In genomic region chr17:74264333-74265155, GRCm38 (mm10) we compare ENCODE assay signal across 8 mouse cellular contexts. TPM values are rescaled to one million over a fixed set of nuclear protein-coding genes. Genes with fewer than 3 reads are reported as not detected.
DNase-seq lines count a peak whose midpoint lies in the region; ATAC-seq and TF ChIP-seq lines count a peak whose summit lies in the region.

No protein-coding gene starts in this region.

- ATAC-seq in kidney, postnatal 0 days (replicated peaks; ENCODE audit: low FRiP score, low read depth): 0 out of 2 replicates have a peak, but pooled peaks have one; percentile 57
- ATAC-seq in midbrain, postnatal 0 days (ENCODE audit: low FRiP score): no peak

- H3K27ac ChIP-seq in heart, embryonic 10.5 days: peak overlapping the region; percentile 67
- peak overlapping the region; percentile 57 for H3K27ac ChIP-seq in kidney, postnatal 0 days
- H3K27ac ChIP-seq in midbrain, postnatal 0 days (ENCODE audit: low read depth, low read length): peak overlapping the region; percentile 47; the same call in 1 of the 2 replicates

- DNase-seq in 416B (ENCODE audit: low read depth): peak; percentile 8
- peak; percentile 29 for DNase-seq in brain, adult 2 months (ENCODE audit: low read depth, low spot score)
- no peak for DNase-seq in heart, embryonic 10.5 days (ENCODE audit: low spot score)
- DNase-seq in kidney, postnatal 0 days (ENCODE audit: low spot score): no peak
- peak; percentile 6 for DNase-seq in midbrain, postnatal 0 days (ENCODE audit: low spot score)
- DNase-seq in layer of hippocampus, postnatal 25 days (ENCODE audit: extremely low spot score in 1 of 2, low spot score in 1 of 2): no peak
- DNase-seq in spleen, adult 18-20 months: no peak
- DNase-seq in thymus, postnatal 36 days: no peak

- no peak overlapping the region for H3K4me3 ChIP-seq in heart, embryonic 10.5 days
- H3K4me3 ChIP-seq in kidney, postnatal 0 days (replicated peaks; ENCODE audit: low read depth, low read length): no peak overlapping the region
- H3K4me3 ChIP-seq in midbrain, postnatal 0 days (ENCODE audit: low read depth, low read length): no peak overlapping the region

- H3K9me3 ChIP-seq in heart, embryonic 10.5 days: no peaks in the 10 kb centered on the region
- no peaks in the 10 kb centered on the region for H3K9me3 ChIP-seq in kidney, postnatal 0 days (replicated peaks; ENCODE audit: low read length)
- no peaks in the 10 kb centered on the region for H3K9me3 ChIP-seq in midbrain, postnatal 0 days (ENCODE audit: low read length)

- TF ChIP-seq CTCF in kidney, postnatal 0 days (IDR thresholded peaks at IDR 0.05; ENCODE audit: low read depth): no peak
- TF ChIP-seq CTCF in midbrain, postnatal 0 days (IDR thresholded peaks at IDR 0.05): no peak

- peaks cover 38% of the 10 kb centered on the region for H3K4me1 ChIP-seq in heart, embryonic 10.5 days
- peaks cover 11% of the 10 kb centered on the region for H3K4me1 ChIP-seq in kidney, postnatal 0 days (replicated peaks; ENCODE audit: insufficient read depth, low read length)
- peaks cover 9% of the 10 kb centered on the region; the same call in 1 of the 2 replicates for H3K4me1 ChIP-seq in midbrain, postnatal 0 days (ENCODE audit: insufficient read depth, low read length)

- H3K27me3 ChIP-seq in heart, embryonic 10.5 days (ENCODE audit: insufficient read depth, poor library complexity, severe bottlenecking): no peaks in the 10 kb centered on the region
- no peaks in the 10 kb centered on the region for H3K27me3 ChIP-seq in kidney, postnatal 0 days (ENCODE audit: insufficient read depth, low read length)
- H3K27me3 ChIP-seq in midbrain, postnatal 0 days (ENCODE audit: insufficient read depth, low read length): no peaks in the 10 kb centered on the region

- 0 out of 2 replicates have a peak overlapping the region, but pooled peaks have one; percentile 4 for H3K4me2 ChIP-seq in kidney, postnatal 0 days (ENCODE audit: low read length)
- H3K4me2 ChIP-seq in midbrain, postnatal 0 days (ENCODE audit: low read depth, low read length, poor library complexity, severe bottlenecking): no peak overlapping the region

- H3K9ac ChIP-seq in kidney, postnatal 0 days (ENCODE audit: low read depth, low read length): no peak overlapping the region
- peak overlapping the region; percentile 9; the same call in 1 of the 2 replicates for H3K9ac ChIP-seq in midbrain, postnatal 0 days (replicated peaks; ENCODE audit: low read length, poor library complexity, severe bottlenecking)

- H3K36me3 ChIP-seq in heart, embryonic 10.5 days: 0 out of 2 replicates have a peak, but pooled peaks cover 5% of the 10 kb centered on the region
- H3K36me3 ChIP-seq in kidney, postnatal 0 days (ENCODE audit: insufficient read depth, low read length): no peaks in the 10 kb centered on the region
- no peaks in the 10 kb centered on the region for H3K36me3 ChIP-seq in midbrain, postnatal 0 days (ENCODE audit: insufficient read depth, low read length)

- 63% methylated on average over 3 of the region's 3 CpGs for WGBS in heart, embryonic 10.5 days
- WGBS in kidney, postnatal 0 days: 49% methylated on average over 3 of the region's 3 CpGs
- 43% methylated on average over 3 of the region's 3 CpGs for WGBS in midbrain, postnatal 0 days

RNA-seq across cellular contexts. Expression of gene Memo1, which starts 30.8 kb away (rescaled TPM):
- polyA plus RNA-seq in heart, embryonic 10.5 days (2016; fragmentation: Nextera tagmentation; extraction: Ambion mirVana): 79.6 and 80.7 TPM in 2 replicates
- polyA plus RNA-seq in kidney, postnatal 0 days (2015; fragmentation: Nextera tagmentation; extraction: Ambion mirVana): 69.3 and 71.4 TPM in 2 replicates
- total RNA-seq in midbrain, postnatal 0 days (2014; rRNA removed): 45.5 and 54.4 TPM in 2 replicates
- 36.8 and 37.5 TPM in 2 replicates for polyA plus RNA-seq in midbrain, postnatal 0 days (2015; fragmentation: Nextera tagmentation; extraction: Ambion mirVana)
- total RNA-seq in layer of hippocampus, postnatal 25 days (2021): 10 to 100 TPM; 39.6 to 48.5 TPM

RNA-seq across cellular contexts. Expression of gene Dpy30, which starts 59.2 kb away (rescaled TPM):
- polyA plus RNA-seq in heart, embryonic 10.5 days (2016; fragmentation: Nextera tagmentation; extraction: Ambion mirVana): 223 and 232 TPM in 2 replicates
- 268 TPM in 2 replicates for polyA plus RNA-seq in kidney, postnatal 0 days (2015; fragmentation: Nextera tagmentation; extraction: Ambion mirVana)
- 64.0 and 68.0 TPM in 2 replicates for total RNA-seq in midbrain, postnatal 0 days (2014; rRNA removed)
- 228 and 230 TPM in 2 replicates for polyA plus RNA-seq in midbrain, postnatal 0 days (2015; fragmentation: Nextera tagmentation; extraction: Ambion mirVana)
- total RNA-seq in layer of hippocampus, postnatal 25 days (2021): 10 to 100 TPM; 49.7 to 51.6 TPM

Comparison
In these comparisons a context has a peak if more than half of its experiments do, and no peak if none do; other contexts are left out.
1. DNase-seq: peak in 416B (single experiment), brain, adult 2 months (single experiment) and midbrain, postnatal 0 days (single experiment); none in heart, embryonic 10.5 days (single experiment), kidney, postnatal 0 days (single experiment), layer of hippocampus, postnatal 25 days (0 of 2), spleen, adult 18-20 months (0 of 2) and thymus, postnatal 36 days (0 of 2).
2. Peak in every context shown above with its lines, with median percentiles within 50 percentile points of each other: H3K27ac ChIP-seq.